Mouse (Mus musculus) intestine, embryonic 15.5 days (tissue): ENCODE results near the gene Gmps. TPM values are rescaled to one million over a fixed set of nuclear protein-coding genes. Genes with fewer than 3 reads are reported as not detected.

Source experiments
- ATAC-seq: fragments of 200-750 bp; cut with Nextera tagmentation; 2 replicates; pipeline ENCODE4 v1.8.0; 2017; ENCODE audit warnings: moderate TSS enrichment, moderate library complexity
- H3K27ac ChIP-seq: fragments of 300-500 bp; sonication (generic); 2 replicates; pipeline ENCODE4 v1.5.1; 2015; ENCODE audit warnings: mild to moderate bottlenecking, inconsistent platforms
- H3K27me3 ChIP-seq: fragments of 300-500 bp; sonication (generic); replicated peaks from 2 replicates; pipeline ENCODE4 v1.6.1; 2015; ENCODE audit warnings: inconsistent platforms
- H3K36me3 ChIP-seq: fragments of 300-500 bp; sonication (generic); 2 replicates; pipeline ENCODE4 v1.6.1; 2015; ENCODE audit warnings: inconsistent platforms
- H3K4me1 ChIP-seq: fragments of 300-500 bp; sonication (generic); replicated peaks from 2 replicates; pipeline ENCODE4 v1.6.1; 2015; ENCODE audit warnings: inconsistent platforms
- H3K4me2 ChIP-seq: fragments of 300-500 bp; sonication (generic); replicated peaks from 2 replicates; pipeline ENCODE4 v1.6.1; 2015; ENCODE audit warnings: mild to moderate bottlenecking, inconsistent platforms
- H3K4me3 ChIP-seq: fragments of 300-500 bp; sonication (generic); replicated peaks from 2 replicates; pipeline ENCODE4 v1.5.1; 2015; ENCODE audit warnings: inconsistent platforms
- H3K9ac ChIP-seq: fragments of 300-500 bp; sonication (generic); 2 replicates; pipeline ENCODE4 v1.6.1; 2015; ENCODE audit warnings: inconsistent platforms
- H3K9me3 ChIP-seq: fragments of 300-500 bp; sonication (generic); 2 replicates; pipeline ENCODE4 v1.6.1; 2016; ENCODE audit warnings: inconsistent platforms
- WGBS: fragments of 180-500 bp; shearing (Covaris S2); methylation state at CpG from one replicate; pipeline ENCODE4 v1.1.7; 2015; 5-methylcytosine and 5-hydroxymethylcytosine counted together
- polyA plus RNA-seq: library from polyadenylated mRNA; unstranded; fragments of >200 nt; fragmentation: Nextera tagmentation; extraction: Ambion mirVana; gene quantifications from 2 replicates; pipeline ENCODE4 v1.2.1, GENCODE M21; 2015

Gmps gene
- polyA plus RNA-seq, 1 experiment from 2014 or later, result 42.6 TPM

DNA sequence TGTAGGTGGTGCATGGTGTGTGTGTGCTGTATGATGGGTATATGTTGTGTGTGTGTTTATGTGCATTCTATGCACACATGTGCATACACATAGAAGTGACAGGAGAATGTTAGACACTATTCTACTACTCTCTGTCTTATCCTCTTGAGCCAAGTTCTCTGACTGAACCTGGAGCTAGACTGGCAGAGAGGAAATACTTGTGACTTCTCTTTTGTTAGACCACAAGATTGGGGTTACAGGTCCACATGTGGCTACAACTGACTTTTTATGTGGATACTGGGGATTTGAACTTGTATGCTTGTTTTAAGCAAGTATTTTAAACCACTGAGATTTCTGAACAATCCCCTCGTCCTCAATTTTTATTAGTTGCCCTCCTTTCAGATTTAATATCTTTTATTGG lies 10.8 kb downstream of the Gmps start:
- Histone ChIP-seq H3K4me1 (no peaks in the 10 kb centered on the region), H3K9ac (no peak overlapping the region), H3K27ac (no peak overlapping the region), H3K4me3 (no peak overlapping the region), H3K36me3 (peaks cover 6% of the 10 kb centered on the region; the same call in 1 of the 2 replicates), H3K27me3 (no peaks in the 10 kb centered on the region), H3K4me2 (no peak overlapping the region), H3K9me3 (no peaks in the 10 kb centered on the region)
- no peak for ATAC-seq
- 92% methylated on average over 1 of the region's 1 CpGs for WGBS

DNA sequence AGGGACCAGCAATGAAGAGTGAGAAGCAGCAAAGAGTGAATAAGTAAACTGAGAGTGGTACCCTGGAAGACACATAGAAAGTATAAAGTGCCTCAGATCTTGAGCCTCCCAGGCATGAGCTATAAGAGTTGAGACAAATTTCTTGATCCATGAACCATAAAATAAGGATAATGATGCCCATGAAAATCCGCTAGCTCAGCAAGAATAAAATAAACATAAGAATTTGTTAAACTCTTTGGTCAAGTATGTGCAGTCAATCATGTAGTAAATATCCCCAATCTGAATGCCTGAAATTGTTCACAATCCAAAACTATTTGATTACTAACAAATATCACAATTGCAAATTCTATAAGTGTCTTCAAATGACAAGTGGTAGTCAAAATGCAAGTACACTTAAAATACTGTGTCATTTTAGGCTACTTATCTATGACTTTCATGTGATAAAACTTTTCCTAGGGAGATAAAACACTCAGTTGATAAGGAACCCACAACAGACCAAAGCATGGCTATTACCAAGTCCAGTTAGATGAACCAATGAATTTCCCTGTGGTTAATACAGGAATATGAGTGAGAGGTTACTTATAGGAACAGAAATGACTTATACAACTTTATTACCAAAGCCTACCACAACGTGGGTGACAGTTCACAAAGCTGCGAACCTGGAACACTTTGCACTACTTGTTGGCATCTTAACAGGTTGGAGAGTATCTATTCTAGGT lies 13.0 kb downstream of the Gmps start:
- 90% methylated on average over 3 of the region's 3 CpGs for WGBS
- no peaks in the 10 kb centered on the region for H3K27me3 ChIP-seq
- no peak overlapping the region for H3K9ac ChIP-seq
- H3K36me3 ChIP-seq, result peaks cover 12% of the 10 kb centered on the region; the same call in 1 of the 2 replicates
- no peak overlapping the region for H3K4me3 ChIP-seq
- ATAC-seq, result no peak
- H3K9me3 ChIP-seq, result no peaks in the 10 kb centered on the region
- no peak overlapping the region for H3K4me2 ChIP-seq
- no peaks in the 10 kb centered on the region for H3K4me1 ChIP-seq
- H3K27ac ChIP-seq, result no peak overlapping the region

DNA sequence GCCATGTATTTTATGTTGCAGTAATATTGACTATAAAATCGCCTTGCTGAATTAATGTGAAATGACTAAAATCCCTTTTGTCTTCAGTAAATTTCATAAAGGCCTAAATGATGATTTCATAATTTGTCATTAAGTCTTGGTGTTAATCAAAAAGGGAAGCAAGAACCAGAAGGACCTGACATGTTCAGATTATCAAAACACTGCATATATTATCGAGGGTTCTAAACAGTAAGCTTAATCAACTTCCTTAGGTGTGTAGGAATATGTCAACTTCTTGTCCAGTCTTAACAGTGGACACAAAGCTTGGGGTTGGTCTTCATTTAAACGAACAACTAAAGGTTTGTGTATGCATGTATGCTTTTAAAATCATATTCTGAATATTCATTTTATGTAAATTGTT lies 45.5 kb downstream of the Gmps start:
- no peak overlapping the region for H3K4me2 ChIP-seq
- H3K4me1 ChIP-seq, result no peaks in the 10 kb centered on the region
- no peak for ATAC-seq
- H3K36me3 ChIP-seq, result no peaks in the 10 kb centered on the region
- H3K9ac ChIP-seq, result no peak overlapping the region
- H3K9me3 ChIP-seq, result no peaks in the 10 kb centered on the region
- no peaks in the 10 kb centered on the region for H3K27me3 ChIP-seq
- no peak overlapping the region for H3K4me3 ChIP-seq
- H3K27ac ChIP-seq, result no peak overlapping the region
- 91% methylated on average over 3 of the region's 3 CpGs for WGBS

DNA sequence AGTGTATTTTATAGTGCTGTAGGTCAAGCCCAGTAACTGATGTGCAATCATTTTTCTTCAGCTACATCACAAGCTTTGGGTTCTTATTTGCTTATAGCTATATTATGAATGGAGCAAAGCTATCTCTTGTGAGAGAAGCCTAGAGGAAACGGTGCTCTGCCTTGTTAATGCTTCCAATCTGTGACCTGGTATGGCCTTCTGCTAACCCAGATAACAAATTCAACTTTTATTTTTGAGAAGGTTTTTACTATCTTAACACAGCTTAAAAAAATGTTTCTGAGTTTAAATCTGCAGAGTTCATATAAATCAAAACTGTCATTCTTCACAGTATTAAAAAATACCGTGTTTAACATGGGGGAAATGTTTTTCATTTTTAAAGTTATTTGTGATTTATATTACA lies 46.0 kb downstream of the Gmps start:
- Histone ChIP-seq H3K27me3 (no peaks in the 10 kb centered on the region), H3K4me1 (no peaks in the 10 kb centered on the region), H3K36me3 (no peaks in the 10 kb centered on the region), H3K4me3 (no peak overlapping the region), H3K4me2 (no peak overlapping the region), H3K9me3 (no peaks in the 10 kb centered on the region), H3K27ac (no peak overlapping the region), H3K9ac (no peak overlapping the region)
- WGBS, result 77% methylated on average over 2 of the region's 2 CpGs
- no peak for ATAC-seq

DNA sequence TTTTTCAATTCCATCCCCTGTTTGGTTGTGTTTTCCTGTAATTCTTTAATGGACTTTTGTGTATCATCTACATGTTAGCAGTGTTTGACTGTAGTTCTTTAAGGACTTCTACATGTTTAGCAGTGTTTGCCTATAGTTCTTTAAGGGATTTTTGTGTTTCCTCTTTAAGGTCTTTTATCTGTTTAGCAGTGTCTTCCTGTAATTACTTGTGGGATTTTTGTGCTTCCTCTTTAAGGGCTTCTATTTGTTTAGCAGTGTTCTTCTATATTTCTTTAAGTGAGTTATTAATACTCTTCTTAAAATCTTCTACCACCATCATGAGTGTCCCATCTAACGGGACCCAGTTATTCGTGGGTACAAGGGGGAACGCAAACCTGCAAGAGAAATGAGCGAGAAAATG lies 53.9 kb downstream of the Gmps start:
- no peak overlapping the region for H3K4me3 ChIP-seq
- no peak for ATAC-seq
- no peaks in the 10 kb centered on the region for H3K9me3 ChIP-seq

DNA sequence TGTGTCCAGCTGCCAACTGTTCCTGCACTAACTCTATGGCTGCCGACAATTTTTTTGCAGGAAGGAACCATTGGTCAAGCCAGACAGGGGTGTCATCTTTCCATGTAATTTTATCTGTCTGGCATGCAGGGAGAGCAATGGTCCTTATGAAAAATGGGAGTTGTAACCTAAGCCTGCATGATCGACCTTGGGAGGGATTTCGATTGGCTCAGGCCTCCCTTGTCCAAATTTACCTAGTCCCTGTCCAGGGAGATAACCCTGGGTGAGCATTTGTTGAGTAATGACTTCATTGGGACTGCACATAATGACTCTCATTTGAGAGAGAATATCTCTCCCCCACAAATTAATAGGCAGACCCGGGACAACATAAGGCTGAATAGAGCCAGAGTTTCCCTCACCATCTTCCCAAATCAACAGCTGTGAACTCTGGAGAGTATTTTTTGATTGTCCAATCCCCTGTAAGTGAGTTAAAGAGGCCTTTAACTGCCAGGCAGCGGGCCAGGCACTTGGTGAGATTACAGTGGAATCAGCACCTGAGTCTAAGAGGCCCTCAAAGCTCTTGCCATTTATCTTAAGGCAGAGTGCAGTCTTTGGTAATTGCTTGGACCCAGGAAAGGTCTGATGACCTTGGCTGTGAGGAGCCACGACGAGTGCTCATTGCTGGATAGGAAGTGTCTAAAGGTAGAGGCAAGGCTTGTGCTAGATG lies 62.4 kb downstream of the Gmps start:
- Histone ChIP-seq H3K9me3 (no peaks in the 10 kb centered on the region), H3K4me1 (no peaks in the 10 kb centered on the region), H3K9ac (no peak overlapping the region), H3K27me3 (no peaks in the 10 kb centered on the region), H3K27ac (no peak overlapping the region), H3K4me2 (no peak overlapping the region), H3K36me3 (no peaks in the 10 kb centered on the region), H3K4me3 (no peak overlapping the region)
- WGBS, result 71% methylated on average over 7 of the region's 7 CpGs
- no peak for ATAC-seq

More for the DNA sequence above, 53.9 kb downstream of the Gmps start:
- Histone ChIP-seq H3K27ac (no peak overlapping the region), H3K4me1 (no peaks in the 10 kb centered on the region), H3K9ac (no peak overlapping the region), H3K36me3 (no peaks in the 10 kb centered on the region), H3K27me3 (no peaks in the 10 kb centered on the region), H3K4me2 (no peak overlapping the region)
- WGBS, result 96% methylated on average over 4 of the region's 4 CpGs

DNA sequence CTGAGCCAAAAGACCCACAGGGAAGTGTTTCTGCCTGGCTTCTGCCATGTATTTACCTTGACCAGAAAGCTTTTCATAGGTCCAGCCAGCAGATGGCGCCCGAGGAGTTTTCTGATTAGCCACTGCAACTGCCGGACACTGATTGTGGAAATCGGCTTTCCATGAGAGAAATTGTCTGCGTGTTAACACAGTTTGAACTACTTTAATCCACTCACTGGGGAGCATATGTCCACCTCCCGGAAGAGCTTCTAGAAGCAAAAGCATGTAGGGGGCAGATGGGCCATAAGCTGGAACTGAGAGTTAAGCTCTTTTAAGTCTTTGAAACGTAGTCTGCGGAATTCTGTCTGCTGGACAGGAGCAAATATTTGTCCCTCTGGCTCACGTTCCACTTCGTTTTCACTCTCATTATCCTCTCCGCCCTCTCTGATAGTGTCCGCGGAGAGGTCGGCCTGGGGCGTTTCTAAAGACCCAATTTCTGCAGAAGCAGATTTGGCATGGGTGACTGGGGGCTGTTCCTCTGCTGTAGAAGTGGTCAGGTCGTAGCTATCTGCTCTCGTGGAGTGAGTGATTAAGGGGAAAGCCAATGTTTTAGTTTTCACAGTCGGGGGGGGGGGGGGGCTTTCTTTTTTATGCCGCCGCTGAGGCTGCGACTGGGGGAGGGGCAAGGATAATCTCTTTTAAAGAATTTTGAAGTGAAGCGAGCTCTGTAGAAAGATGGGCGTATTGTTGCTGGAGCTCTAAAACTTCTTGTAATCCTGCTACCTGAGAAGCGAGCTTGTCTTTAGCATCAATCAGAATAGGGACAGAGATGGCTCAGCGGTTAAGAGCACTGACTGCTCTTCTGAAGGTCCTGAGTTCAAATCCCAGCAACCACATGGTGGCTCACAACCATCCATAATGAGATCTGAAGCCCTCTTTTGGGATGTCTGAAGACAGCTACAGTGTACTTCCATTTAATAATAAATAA lies 64.2 kb downstream of the Gmps start:
- H3K9me3 ChIP-seq, result no peaks in the 10 kb centered on the region
- no peaks in the 10 kb centered on the region for H3K36me3 ChIP-seq
- peak; percentile 92 for ATAC-seq
- WGBS, result 12% methylated on average over 25 of the region's 25 CpGs
- H3K4me2 ChIP-seq, result peak overlapping the region; percentile 77
- peak overlapping the region; percentile 36 for H3K4me3 ChIP-seq
- no peak overlapping the region for H3K27ac ChIP-seq
- H3K4me1 ChIP-seq, result no peaks in the 10 kb centered on the region
- H3K9ac ChIP-seq, result peak overlapping the region; percentile 37
- no peaks in the 10 kb centered on the region for H3K27me3 ChIP-seq

Other genes starting within 250 kb of the Gmps start
- gene Plch1, start 76.6 kb upstream of the Gmps start, polyA plus RNA-seq, result 6.8 and 6.9 TPM in 2 replicates
- 5.0 and 6.1 TPM in 2 replicates for gene E130311K13Rik, start 46.6 kb upstream of the Gmps start, polyA plus RNA-seq
- 24.0 TPM in 2 replicates for gene Slc33a1, start 11.3 kb upstream of the Gmps start, polyA plus RNA-seq
- gene Vmn2r1, start 105.4 kb downstream of the Gmps start, polyA plus RNA-seq, result 0.03 TPM in 2 replicates
- gene Vmn2r2, start 165.8 kb downstream of the Gmps start, polyA plus RNA-seq, result not detected in 2 replicates